Mouse (Mus musculus) CD4-positive helper T cell, adult 2 months (primary cell): Measurements from ENCODE around the gene Olfr304.
"Not testable (repeated sequence)": the region's sequence is repeated elsewhere in the genome, so short reads cannot be mapped to it uniquely, and the experiment has no call there.

Source experiments
- DNase-seq: peaks from one replicate; pipeline ENCODE4 v3.0.0-alpha.2; 2012; ENCODE audit warnings: low read depth, missing footprints, low spot score

The Olfr304 gene

DNA sequence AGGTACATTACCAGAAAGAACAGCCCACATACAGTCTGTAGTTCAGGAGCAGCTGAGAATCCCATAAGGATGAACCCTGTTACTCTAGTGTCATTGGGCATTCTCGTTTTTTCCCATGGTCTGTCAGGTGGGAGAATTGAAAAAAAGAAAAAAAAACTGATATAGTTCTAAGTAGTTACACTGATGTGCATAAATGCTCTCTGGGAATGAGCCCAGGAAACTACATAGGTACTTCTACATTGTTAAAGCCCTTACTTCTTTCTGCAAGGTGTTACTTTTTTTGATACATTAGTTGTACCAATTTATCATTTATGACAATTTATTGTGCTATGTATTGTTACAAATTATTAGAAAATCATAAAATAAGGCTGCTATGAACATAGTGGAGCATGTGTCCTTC lies at the start of gene Olfr304:
Olfr304 (minus strand) TSS at position 101 of the 400 bp plus-strand sequence.
- DNase-seq: no peak

- DNase-seq: no peak
These were observed 17.1 kb upstream of the Olfr304 start, which contains the start of gene Olfr301 for GRCm38 (mm10) chr7:86403546-86403945. Olfr301 (plus strand) TSS chr7:86403846.

GRCm38 (mm10) chr7:86397689-86398088 lies 11.2 kb upstream of the Olfr304 start, which contains the start of gene Olfr303:
Olfr303 (minus strand) TSS chr7:86397789.
- DNase-seq: no peak

GRCm38 (mm10) chr7:86385769-86386168 lies 689 bp downstream of the Olfr304 start:
- DNase-seq: no peak

DNA sequence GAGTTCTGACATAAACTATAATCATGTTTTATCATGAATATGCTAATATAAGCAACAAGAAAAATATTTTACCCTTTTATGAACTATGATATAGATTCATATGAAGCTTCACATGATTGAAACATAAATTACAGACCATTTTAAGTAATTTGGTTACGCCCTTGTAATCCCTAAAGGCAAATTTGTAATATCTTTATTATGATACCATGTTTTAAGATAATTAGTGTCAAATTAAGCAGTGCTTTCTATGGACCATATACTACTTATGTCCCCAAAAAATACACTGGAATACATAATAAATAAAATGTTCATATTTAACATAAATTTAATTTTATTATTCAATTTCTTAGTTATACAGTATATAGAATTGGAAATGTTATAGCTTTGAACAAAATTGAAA lies 19.6 kb downstream of the Olfr304 start, which contains the start of gene Olfr305:
Olfr305 (minus strand) TSS at position 101 of the 400 bp plus-strand sequence.
- no peak for DNase-seq

DNA sequence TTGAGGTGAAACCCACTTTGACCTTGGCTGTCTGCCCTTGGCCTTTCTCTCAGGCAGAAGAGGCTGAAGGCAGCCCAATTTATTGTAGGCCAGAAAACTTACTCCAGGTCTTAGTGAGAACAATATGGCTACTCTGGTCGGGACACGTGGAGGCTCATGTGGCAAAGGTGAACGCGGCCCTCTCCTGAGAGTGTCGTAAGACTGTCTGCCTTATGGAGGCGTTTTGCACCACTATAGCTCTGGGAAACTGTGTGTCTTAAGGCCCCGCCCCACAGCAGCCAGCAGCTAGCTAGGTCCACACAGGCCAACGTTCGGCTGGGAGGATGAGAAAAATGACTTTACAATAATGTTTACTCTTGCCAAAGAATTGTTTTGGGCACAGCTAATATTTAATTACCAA lies 40.2 kb downstream of the Olfr304 start:
- DNase-seq: not testable (repeated sequence)

DNA sequence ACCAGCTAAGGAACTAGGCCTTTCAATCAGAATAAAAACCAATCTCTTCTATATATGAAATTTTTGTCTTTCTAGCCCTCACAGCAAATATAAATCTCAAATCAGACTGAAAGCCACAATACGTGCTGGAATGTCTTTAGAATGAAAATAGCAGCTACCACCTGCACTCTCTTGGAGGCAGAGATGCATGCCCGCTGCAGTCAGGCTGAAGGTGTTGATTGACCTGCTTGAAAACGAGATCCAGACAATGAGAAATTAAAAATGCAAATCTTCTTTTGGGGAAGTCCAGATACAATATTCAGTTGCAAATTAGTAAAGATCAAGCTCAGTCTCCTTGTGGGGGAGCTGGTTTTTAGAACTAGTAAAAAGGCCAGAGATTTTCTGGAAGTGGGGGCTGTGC lies 42.2 kb downstream of the Olfr304 start:
- no peak for DNase-seq

GRCm38 (mm10) chr7:86342881-86343565 lies 43.4 kb downstream of the Olfr304 start:
- DNase-seq: no peak

DNA sequence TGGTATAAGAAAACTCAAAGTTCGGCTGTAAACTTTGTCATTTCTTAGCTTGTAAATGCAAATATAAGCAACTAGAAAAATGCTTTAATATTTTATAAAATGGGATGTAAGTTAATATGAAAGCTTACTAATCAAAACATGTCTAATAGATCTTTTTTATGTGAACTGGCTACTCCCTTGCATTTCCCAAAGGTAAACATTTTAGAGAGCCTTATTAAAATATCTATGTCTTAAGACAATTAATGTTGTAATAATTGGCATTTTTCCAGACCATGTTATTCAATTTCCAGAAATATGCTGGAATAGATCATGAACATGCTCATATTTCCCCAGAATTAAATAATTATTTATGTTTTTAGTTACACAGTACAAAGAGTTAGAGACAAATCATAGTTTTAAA lies 49.0 kb downstream of the Olfr304 start, which contains the start of gene Olfr307:
Olfr307 (minus strand) TSS at position 101 of the 400 bp plus-strand sequence.
- DNase-seq: no peak
